ENCODE assay signal across 8 mouse cellular contexts in genomic region chr11:98729119-98729588, GRCm38 (mm10). TPM values are rescaled to one million over a fixed set of nuclear protein-coding genes. Genes with fewer than 3 reads are reported as not detected.
DNase-seq lines count a peak whose midpoint lies in the region; ATAC-seq lines count a peak whose summit lies in the region.

Med24 (minus strand) TSS chr11:98729435.

- no peaks in the 10 kb centered on the region for H3K9me3 ChIP-seq in hindbrain, embryonic 14.5 days (ENCODE audit: control insufficient read depth, low read length)

- H3K27ac ChIP-seq in hindbrain, embryonic 14.5 days: peak within 1 kb of the TSS; percentile 85

- H3K36me3 ChIP-seq in hindbrain, embryonic 14.5 days (replicated peaks; ENCODE audit: control insufficient read depth, insufficient read depth): peaks cover 29% of the 10 kb centered on the region

- H3K9ac ChIP-seq in hindbrain, embryonic 14.5 days: peak within 1 kb of the TSS; percentile 69

- 0% methylated on average over 16 of the region's 16 CpGs for WGBS in hindbrain, embryonic 14.5 days

- peak within 1 kb of the TSS; percentile 83 for H3K4me2 ChIP-seq in hindbrain, embryonic 14.5 days (replicated peaks)

- no peaks in the 10 kb centered on the region for H3K27me3 ChIP-seq in hindbrain, embryonic 14.5 days (ENCODE audit: control insufficient read depth, insufficient read depth, low read length)

- H3K4me3 ChIP-seq in hindbrain, embryonic 14.5 days (replicated peaks; ENCODE audit: low read length): peak within 1 kb of the TSS; percentile 67

- ATAC-seq in hindbrain, embryonic 14.5 days (ENCODE audit: low FRiP score): peak; percentile 94

- H3K4me1 ChIP-seq in hindbrain, embryonic 14.5 days (replicated peaks; ENCODE audit: control insufficient read depth, insufficient read depth, low read length): peaks cover 8% of the 10 kb centered on the region

- DNase-seq in WW6 (ENCODE audit: low read depth, low spot score): peak; percentile 83
- DNase-seq in cerebellum, postnatal 14 days: peak; percentile 85 to 90
- peak; percentile 74 to 85 for DNase-seq in frontal cortex, postnatal 25 days (ENCODE audit: low spot score in 2 of 2)
- DNase-seq in hindbrain, embryonic 14.5 days (ENCODE audit: low spot score): peak; percentile 93
- peak; percentile 85 to 86 for DNase-seq in layer of hippocampus, postnatal 36 days
- DNase-seq in lung, postnatal 36 days: peak; percentile 96
- DNase-seq in right cerebral cortex, postnatal 10 days (ENCODE audit: low spot score in 2 of 2): peak; percentile 94 to 97
- peak; percentile 81 to 84 for DNase-seq in urinary bladder, postnatal 4 days (ENCODE audit: low spot score in 2 of 2)

RNA-seq across cellular contexts. Expression of gene Med24, which starts in this region (rescaled TPM):
- polyA plus RNA-seq in hindbrain, embryonic 14.5 days (2014; fragmentation: Nextera tagmentation; extraction: Ambion mirVana): 58.4 and 62.7 TPM in 2 replicates
- total RNA-seq in layer of hippocampus, postnatal 36 days (2021): 100 to 1,000 TPM; 127 to 140 TPM

Comparison
In these comparisons a context has a peak if more than half of its experiments do, and no peak if none do; other contexts are left out.
1. Peak in every context shown above with its lines: DNase-seq, ATAC-seq, H3K4me3 ChIP-seq and H3K27ac ChIP-seq.